Mouse (Mus musculus) lung, adult 18-20 months (tissue): Measurements from ENCODE around the gene Dph6.

ENCODE experiments used
- DNase-seq, 2 experiments: peaks; one replicate each; pipeline ENCODE4 v3.0.0; 2022; ENCODE audit warnings: mixed read lengths in 2 of 2

Gene Dph6

DNA sequence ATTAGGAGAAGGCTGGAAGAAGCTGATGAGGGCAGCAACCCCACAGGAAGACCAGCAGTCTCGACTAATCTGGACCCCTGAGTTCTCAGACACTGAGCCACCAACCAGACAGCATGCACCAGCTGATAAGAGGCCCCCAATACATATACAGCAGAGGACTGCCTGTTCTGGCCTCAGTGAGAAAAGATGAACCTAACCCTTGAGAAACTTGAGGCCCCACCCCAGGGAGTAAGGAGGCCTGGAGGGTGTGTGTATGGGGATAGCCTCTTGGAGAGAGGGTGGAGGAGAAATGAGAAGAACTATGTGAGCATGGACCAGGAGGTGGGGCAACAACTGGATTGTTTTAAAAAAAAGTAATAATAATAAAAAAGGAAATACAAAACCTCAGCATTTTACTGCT, 118.7 kb downstream of the Dph6 start:
- no peak for DNase-seq

GRCm38 (mm10) chr2:114531010-114531756, 123.6 kb downstream of the Dph6 start:
- DNase-seq, result no peak

DNA sequence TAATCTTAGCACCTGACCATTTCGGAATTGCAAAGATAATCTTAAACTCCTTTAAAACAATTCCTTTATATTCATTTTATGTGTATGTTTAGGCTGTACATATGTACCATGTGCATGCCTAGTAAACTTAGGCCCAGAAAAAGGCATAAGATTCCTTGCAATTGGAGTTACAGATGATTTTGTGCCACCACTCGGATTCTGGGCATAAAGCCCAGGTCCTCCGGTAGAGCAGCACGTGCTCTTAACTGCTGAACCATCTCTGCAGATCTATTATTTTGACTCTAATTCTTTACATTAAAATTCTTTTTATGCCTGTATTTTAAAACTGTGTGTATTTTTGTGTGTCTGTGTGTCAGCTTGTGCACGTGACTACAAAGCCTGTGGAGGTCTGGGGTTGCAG, 134.3 kb downstream of the Dph6 start:
- no peak for DNase-seq

- no peak for DNase-seq
Measured at GRCm38 (mm10) chr2:114519907-114520306, 134.9 kb downstream of the Dph6 start.

- DNase-seq, result no peak
Measured at GRCm38 (mm10) chr2:114492398-114492797, 162.4 kb downstream of the Dph6 start.

GRCm38 (mm10) chr2:114491907-114492306, 162.9 kb downstream of the Dph6 start:
- DNase-seq, result no peak

DNA sequence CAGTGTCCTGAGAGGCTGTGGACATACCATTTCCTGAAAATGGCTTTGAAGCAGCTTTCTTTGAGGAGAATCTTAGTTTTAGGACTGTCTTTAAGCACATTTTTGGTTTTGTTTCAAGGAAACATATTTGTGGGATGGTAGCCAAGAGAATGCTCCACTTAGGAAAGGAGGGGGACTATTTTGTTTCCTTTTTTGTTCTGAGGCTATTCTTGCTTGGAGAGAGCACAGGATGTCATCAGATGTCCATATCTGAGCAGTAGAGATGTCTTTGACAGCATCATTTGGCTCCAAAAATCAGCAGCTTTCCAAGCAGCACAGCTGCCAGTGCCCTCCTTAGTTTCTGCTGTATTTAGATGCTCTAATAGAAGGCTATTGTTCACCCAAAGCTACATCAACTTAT, 167.8 kb downstream of the Dph6 start:
- no peak for DNase-seq
